Mouse (Mus musculus): ENCODE data around the gene Caln1.

- TF ChIP-seq POLR2A (IDR thresholded peaks at IDR 0.05; ENCODE audit: low read depth, low read length) (no peak), CTCF (IDR thresholded peaks at IDR 0.05; ENCODE audit: extremely low read depth, insufficient read length, insufficient replicate concordance, low read depth, low read length) (no peak)
These were observed 244.4 kb downstream of the Caln1 start for GRCm38 (mm10) chr5:130613657-130614056.
